Mouse (Mus musculus) thymus, adult 2 months (tissue): Measurements from ENCODE around the gene Fcrlb. TPM values are rescaled to one million over a fixed set of nuclear protein-coding genes. Genes with fewer than 3 reads are reported as not detected.

Source experiments
- DNase-seq: peaks from one replicate; pipeline ENCODE4 v3.0.0; 2021
- H3K27ac ChIP-seq: fragments of 200-500 bp; 2 replicates; pipeline ENCODE4 v1.5.1; 2012; ENCODE audit warnings: low read length, control low read depth; ENCODE audit not compliant: control insufficient read depth, insufficient read depth
- H3K27me3 ChIP-seq: fragments of 200-500 bp; 2 replicates; pipeline ENCODE4 v1.6.1; 2012; ENCODE audit warnings: mild to moderate bottlenecking, low read length, moderate library complexity, mixed read lengths; ENCODE audit not compliant: control insufficient read depth, insufficient read depth
- H3K36me3 ChIP-seq: fragments of 200-500 bp; 2 replicates; pipeline ENCODE4 v1.6.1; 2012; ENCODE audit warnings: mild to moderate bottlenecking, low read length, moderate library complexity; ENCODE audit not compliant: control insufficient read depth, insufficient read depth
- H3K4me1 ChIP-seq: fragments of 200-500 bp; replicated peaks from 2 replicates; pipeline ENCODE4 v1.6.1; 2012; ENCODE audit warnings: low read length; ENCODE audit not compliant: control insufficient read depth, insufficient read depth
- H3K4me3 ChIP-seq: fragments of 200-500 bp; 2 replicates; pipeline ENCODE4 v1.5.1; 2012; ENCODE audit warnings: mild to moderate bottlenecking, low read length, control low read depth, moderate library complexity; ENCODE audit not compliant: control insufficient read depth, insufficient read depth
- CTCF ChIP-seq: fragments of 200-500 bp; IDR thresholded peaks from 2 replicates; pipeline ENCODE4 v1.5.1; 2012; ENCODE audit warnings: mild to moderate bottlenecking, control low read depth, low read length, moderate library complexity, borderline replicate concordance; ENCODE audit not compliant: control insufficient read depth, poor library complexity, insufficient read depth; ENCODE audit errors: extremely low read depth
- POLR2A ChIP-seq: fragments of 200-500 bp; IDR thresholded peaks from 2 replicates; pipeline ENCODE4 v1.6.1; 2012; ENCODE audit warnings: mild to moderate bottlenecking, low read length, control low read depth, moderate library complexity; ENCODE audit not compliant: control insufficient read depth, poor library complexity, insufficient read depth; ENCODE audit errors: extremely low read depth
- WGBS: fragments of 180-500 bp; shearing (Covaris S2); methylation state at CpG from one replicate; pipeline ENCODE4 v1.1.7; 2018; 5-methylcytosine and 5-hydroxymethylcytosine counted together
- polyA plus RNA-seq: library from polyadenylated mRNA; depleted of rRNA; stranded (reverse); fragments of >200 nt; gene quantifications from 2 replicates; pipeline ENCODE4 v1.2.3, GENCODE M21; 2012; rRNA removed

Gene Fcrlb
- polyA plus RNA-seq, 1 experiment, result 1.00 TPM

- no peak overlapping the region for H3K27ac ChIP-seq
- no peak for TF ChIP-seq CTCF
- no peak for TF ChIP-seq POLR2A
- peaks cover 8% of the 10 kb centered on the region for H3K4me1 ChIP-seq
- no peak for DNase-seq
- no peaks in the 10 kb centered on the region for H3K27me3 ChIP-seq
- no peaks in the 10 kb centered on the region for H3K36me3 ChIP-seq
- WGBS, result 91% methylated on average over 2 of the region's 2 CpGs
- no peak overlapping the region for H3K4me3 ChIP-seq
Measured at GRCm38 (mm10) chr1:170858872-170859271, 53.9 kb downstream of the Fcrlb start.

GRCm38 (mm10) chr1:170857369-170857768 is 55.4 kb downstream of the Fcrlb start:
- Histone ChIP-seq H3K4me1 (peaks cover 4% of the 10 kb centered on the region), H3K27ac (no peak overlapping the region), H3K27me3 (no peaks in the 10 kb centered on the region), H3K4me3 (no peak overlapping the region), H3K36me3 (no peaks in the 10 kb centered on the region)
- no peak for DNase-seq
- WGBS, result 90% methylated on average over 2 of the region's 2 CpGs
- TF ChIP-seq POLR2A (no peak), CTCF (no peak)

Other genes starting within 250 kb of the Fcrlb start
- 5.4 and 7.0 TPM in 2 replicates for gene Atf6, start 45.2 kb downstream of the Fcrlb start, polyA plus RNA-seq
- gene Gm26620, start 27.9 kb downstream of the Fcrlb start, polyA plus RNA-seq, result 0.26 and 0.46 TPM in 2 replicates
- gene Dusp12, start 27.4 kb downstream of the Fcrlb start, polyA plus RNA-seq, result 17.7 and 19.3 TPM in 2 replicates
- gene Fcrla, start 14.6 kb upstream of the Fcrlb start, polyA plus RNA-seq, result 9.9 and 11.0 TPM in 2 replicates
- 14.7 and 16.4 TPM in 2 replicates for gene Fcgr2b, start 63.6 kb upstream of the Fcrlb start, polyA plus RNA-seq
- gene Fcgr4, start 106.0 kb upstream of the Fcrlb start, polyA plus RNA-seq, result 1.0 and 1.5 TPM in 2 replicates
- 16.6 and 20.7 TPM in 2 replicates for gene Fcgr3, start 152.0 kb upstream of the Fcrlb start, polyA plus RNA-seq
- gene Cfap126, start 201.0 kb upstream of the Fcrlb start, polyA plus RNA-seq, result 2.7 and 2.8 TPM in 2 replicates
- gene Sdhc, start 237.7 kb upstream of the Fcrlb start, polyA plus RNA-seq, result 191 and 231 TPM in 2 replicates
- 1.1 and 7.4 TPM in 2 replicates for gene Mpz, start 237.8 kb upstream of the Fcrlb start, polyA plus RNA-seq